Mouse (Mus musculus): ENCODE results near the gene Brd1.

Gene Brd1

GRCm38 (mm10) chr15:88686725-88687124, 47.3 kb downstream of the Brd1 start:
- DNase-seq (ENCODE audit: low spot score), result no peak

DNA sequence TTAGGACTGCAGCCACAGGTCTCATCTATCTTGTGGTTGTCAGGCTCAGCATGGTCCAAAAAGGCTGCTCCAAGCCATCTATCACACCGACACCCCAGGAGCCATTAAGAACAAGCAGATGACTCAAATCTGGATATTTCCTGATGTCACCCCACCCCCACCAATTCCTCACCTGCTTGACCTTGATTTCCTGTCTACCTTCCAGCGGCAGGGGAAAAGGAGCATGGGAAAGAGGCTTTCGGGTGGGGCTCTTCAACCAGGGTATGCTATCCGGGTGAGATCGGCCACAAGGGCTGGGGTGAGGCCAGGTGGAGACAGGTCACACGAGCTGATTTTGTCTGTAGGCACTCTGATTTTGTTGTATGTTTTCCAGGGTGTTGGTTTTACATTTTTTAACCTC, 50.0 kb downstream of the Brd1 start:
- DNase-seq (ENCODE audit: low spot score), result no peak

GRCm38 (mm10) chr15:88680931-88681330, 53.1 kb downstream of the Brd1 start:
- DNase-seq (ENCODE audit: low spot score), result no peak

- no peak for DNase-seq (ENCODE audit: low spot score)
These were observed 56.5 kb downstream of the Brd1 start for GRCm38 (mm10) chr15:88677568-88677967.

DNA sequence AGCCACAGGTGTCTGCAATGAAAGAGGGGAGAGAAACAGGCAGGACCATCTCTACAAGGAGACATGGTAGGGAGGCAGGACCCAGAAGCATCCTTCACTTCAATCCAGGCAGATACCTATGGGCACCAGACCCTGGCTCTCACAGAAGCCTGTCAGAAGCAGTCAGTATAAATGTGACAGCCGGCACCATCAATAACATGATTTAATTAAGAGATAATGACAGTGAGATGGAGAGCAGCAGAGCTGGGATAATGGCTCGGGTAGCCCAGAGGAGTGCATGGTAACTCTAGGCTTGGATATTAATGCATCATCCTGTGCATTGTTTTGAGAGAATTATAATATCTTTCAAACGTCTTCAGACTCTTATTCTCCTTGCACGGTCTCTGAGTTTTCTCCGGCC, 58.0 kb downstream of the Brd1 start:
- DNase-seq (ENCODE audit: low spot score), result no peak

DNA sequence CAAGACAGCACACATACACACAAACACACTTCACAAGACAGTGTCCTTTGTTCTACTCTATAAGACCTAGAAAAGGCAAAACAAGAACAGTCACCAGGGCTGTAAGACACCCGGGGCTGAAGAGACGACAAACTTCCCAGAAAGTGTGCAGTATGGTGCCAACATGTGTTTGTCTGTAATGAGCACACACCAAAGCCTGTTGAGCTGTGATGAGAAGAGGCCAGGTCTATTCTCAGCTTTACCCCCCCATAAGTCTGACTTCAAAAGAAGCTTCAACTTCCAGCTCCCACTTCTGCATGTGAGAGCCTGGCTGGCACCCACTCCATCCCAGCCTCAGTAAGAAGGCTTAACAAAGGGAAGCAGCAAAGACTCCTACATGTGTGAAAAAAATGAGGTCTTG, 65.3 kb downstream of the Brd1 start:
- no peak for DNase-seq (ENCODE audit: low spot score)

- DNase-seq (ENCODE audit: low spot score), result no peak
These were observed 66.4 kb downstream of the Brd1 start for GRCm38 (mm10) chr15:88667653-88668052.

DNA sequence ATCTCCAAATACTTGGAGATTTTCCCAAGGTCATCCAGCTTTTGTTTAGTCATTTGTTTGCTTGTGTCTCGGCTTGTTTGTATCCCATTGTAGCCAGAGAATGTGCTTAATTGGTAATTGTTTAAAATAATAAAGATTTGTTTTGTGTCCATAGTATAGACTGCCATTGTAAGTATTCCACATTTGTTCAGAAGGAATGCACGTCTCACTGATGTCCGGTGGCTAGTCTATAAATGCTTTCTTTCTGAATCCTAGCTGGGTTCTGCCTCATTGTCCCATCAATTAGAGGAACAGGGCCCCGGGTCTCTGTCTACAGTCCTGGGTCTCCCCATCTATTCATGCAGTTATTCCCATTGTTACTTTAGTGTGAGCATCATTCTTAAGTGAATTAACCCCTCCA, 68.2 kb downstream of the Brd1 start:
- DNase-seq (ENCODE audit: low spot score), result no peak

- DNase-seq (ENCODE audit: low spot score), result no peak
These were observed 71.0 kb downstream of the Brd1 start for GRCm38 (mm10) chr15:88663041-88663440.

DNA sequence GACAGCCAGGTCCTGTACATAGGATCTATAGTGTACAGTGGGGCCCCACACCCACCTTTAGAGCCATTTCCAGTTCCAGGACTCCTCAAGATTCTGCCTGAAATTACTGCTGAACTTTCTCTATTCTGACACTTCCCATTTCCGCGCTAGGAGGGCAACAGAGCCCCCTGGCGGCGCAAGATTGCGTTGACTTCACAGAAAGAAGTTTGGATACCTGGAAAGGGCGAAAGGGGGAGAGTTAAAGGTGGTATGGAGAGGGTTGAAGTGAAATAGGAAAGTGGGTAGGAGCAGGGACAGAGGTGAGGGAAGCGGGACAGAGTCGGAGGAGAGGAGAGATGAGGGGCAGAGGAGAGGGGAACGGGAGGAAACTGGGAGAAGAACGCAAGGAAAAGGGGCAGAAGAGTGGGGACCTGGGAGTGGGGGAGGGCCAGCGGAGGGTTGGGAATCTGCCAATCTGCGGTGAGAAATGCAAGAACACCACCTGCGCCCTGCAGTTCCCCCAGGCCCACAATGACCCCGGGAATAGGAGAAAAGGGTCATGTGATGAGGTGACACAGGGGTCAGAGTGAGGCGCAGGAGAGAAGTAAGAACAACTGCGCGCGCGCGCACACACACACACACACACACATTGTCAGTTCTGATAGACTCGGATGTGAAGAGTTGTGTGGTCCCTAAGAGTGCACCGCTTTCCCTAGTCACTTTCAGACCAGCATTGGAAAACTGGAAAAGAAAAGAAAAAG, 71.8 kb downstream of the Brd1 start:
- peak; percentile 38 for DNase-seq (ENCODE audit: low spot score)

DNA sequence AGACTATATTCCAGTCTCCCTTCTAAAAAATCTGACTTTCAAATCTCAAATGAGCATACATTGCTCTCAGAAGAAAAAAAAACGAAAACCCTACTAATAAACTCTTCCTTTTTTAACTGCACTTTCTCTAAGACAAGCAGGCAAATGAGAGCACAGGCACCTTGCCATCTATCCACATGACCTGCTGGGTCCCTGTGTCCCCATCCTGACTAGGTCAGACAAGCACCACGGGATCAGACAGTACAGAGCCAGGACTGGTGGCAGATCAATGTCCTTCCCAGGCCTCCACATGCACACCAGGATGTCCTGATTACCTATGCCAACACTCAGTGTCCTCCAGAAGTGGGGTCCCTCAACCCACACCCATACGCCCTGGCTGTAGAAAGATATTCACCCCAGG, 72.4 kb downstream of the Brd1 start:
- no peak for DNase-seq (ENCODE audit: low spot score)

GRCm38 (mm10) chr15:88652006-88652405, 82.0 kb downstream of the Brd1 start:
- DNase-seq (ENCODE audit: low spot score), result no peak

- DNase-seq (ENCODE audit: low spot score), result peak; percentile 38
These were observed 83.0 kb downstream of the Brd1 start for GRCm38 (mm10) chr15:88651019-88651418.

Data from ovary, postnatal 36 days (tissue).